Mouse (Mus musculus) forebrain, embryonic 15.5 days (tissue): ENCODE data around the gene Ift88. TPM values are rescaled to one million over a fixed set of nuclear protein-coding genes. Genes with fewer than 3 reads are reported as not detected.

Experiments
- ATAC-seq: fragments of 200-750 bp; cut with Nextera tagmentation; replicated peaks from 2 replicates; pipeline ENCODE4 v1.8.0; 2017; ENCODE audit warnings: mild to moderate bottlenecking, moderate TSS enrichment, moderate library complexity
- H3K27ac ChIP-seq: fragments of 300-500 bp; sonication (generic); replicated peaks from 2 replicates; pipeline ENCODE4 v1.5.1; 2015; ENCODE audit warnings: mild to moderate bottlenecking, inconsistent platforms
- H3K27me3 ChIP-seq: fragments of 300-500 bp; sonication (generic); 2 replicates; pipeline ENCODE4 v1.6.1; 2015; ENCODE audit warnings: inconsistent platforms
- H3K36me3 ChIP-seq: fragments of 300-500 bp; sonication (generic); 2 replicates; pipeline ENCODE4 v1.6.1; 2015; ENCODE audit warnings: mild to moderate bottlenecking, inconsistent platforms
- H3K4me1 ChIP-seq: fragments of 300-500 bp; sonication (generic); 2 replicates; pipeline ENCODE4 v1.6.1; 2015; ENCODE audit warnings: inconsistent platforms
- H3K4me2 ChIP-seq: fragments of 300-500 bp; sonication (generic); replicated peaks from 2 replicates; pipeline ENCODE4 v1.6.1; 2015; ENCODE audit warnings: mild to moderate bottlenecking, inconsistent platforms
- H3K4me3 ChIP-seq: fragments of 300-500 bp; sonication (generic); 2 replicates; pipeline ENCODE4 v1.5.1; 2015; ENCODE audit warnings: mild to moderate bottlenecking, inconsistent platforms
- H3K9ac ChIP-seq: fragments of 300-500 bp; sonication (generic); replicated peaks from 2 replicates; pipeline ENCODE4 v1.6.1; 2015; ENCODE audit warnings: mild to moderate bottlenecking, inconsistent platforms
- H3K9me3 ChIP-seq: fragments of 300-500 bp; sonication (generic); 2 replicates; pipeline ENCODE4 v1.6.1; 2016; ENCODE audit warnings: inconsistent platforms
- WGBS: fragments of 180-500 bp; shearing (Covaris S2); methylation state at CpG from one replicate; pipeline ENCODE4 v1.1.7; 2015; ENCODE audit warnings: mixed read lengths; 5-methylcytosine and 5-hydroxymethylcytosine counted together
- polyA plus RNA-seq: library from polyadenylated mRNA; unstranded; fragments of >200 nt; fragmentation: Nextera tagmentation; extraction: Ambion mirVana; gene quantifications from 2 replicates; pipeline ENCODE4 v1.2.1, GENCODE M21; 2015

The Ift88 gene
- 15.9 TPM in 2 replicates for polyA plus RNA-seq

DNA sequence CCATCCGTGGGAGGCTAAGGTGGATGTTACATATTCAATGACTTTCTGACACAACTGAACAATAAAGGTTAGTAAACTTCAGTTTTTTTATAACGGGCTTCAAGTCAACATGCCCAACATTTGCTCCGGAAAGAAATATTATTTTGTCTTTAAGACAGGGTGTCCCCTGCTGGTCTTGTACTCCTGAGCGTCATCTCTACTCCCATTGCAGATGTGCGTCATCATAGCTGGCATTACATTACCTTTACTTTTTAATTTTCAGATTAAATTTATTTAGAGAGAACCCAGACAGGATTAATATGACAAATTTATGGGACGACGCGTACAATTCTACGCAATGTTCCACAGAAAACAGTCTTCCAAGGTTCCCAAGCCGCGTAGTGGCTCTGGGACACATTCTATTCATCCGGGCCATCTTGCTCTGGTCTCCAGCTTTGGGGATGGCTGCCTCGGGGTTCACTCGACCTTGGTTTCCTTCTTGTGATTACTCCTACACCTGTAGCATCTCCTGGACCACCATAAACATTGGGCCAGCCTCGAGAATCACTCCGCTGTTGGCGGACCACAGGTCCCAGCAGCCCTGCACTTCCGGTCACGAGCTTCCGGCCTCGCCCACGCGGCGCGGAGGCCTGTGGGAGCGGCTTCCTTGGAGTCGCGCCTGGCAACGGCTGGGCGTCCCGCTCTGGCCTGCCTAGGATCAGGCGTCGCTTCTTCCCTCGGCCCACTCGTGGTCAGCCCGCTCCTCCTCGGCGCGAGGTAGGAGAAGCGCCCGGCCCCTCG, at the start of gene Ift88:
TSS of gene Ift88 (plus strand) at position 631 of the 780 bp plus-strand sequence.
- peak within 1 kb of the TSS; percentile 64 for H3K27ac ChIP-seq
- WGBS, result 3% methylated on average over 42 of the region's 42 CpGs
- peak within 1 kb of the TSS; percentile 83 for H3K9ac ChIP-seq
- H3K27me3 ChIP-seq, result no peaks in the 10 kb centered on the region
- no peaks in the 10 kb centered on the region for H3K36me3 ChIP-seq
- H3K4me1 ChIP-seq, result peaks cover 11% of the 10 kb centered on the region; the same call in 1 of the 2 replicates
- peak; percentile 100 for ATAC-seq
- peak within 1 kb of the TSS; percentile 77 for H3K4me2 ChIP-seq
- H3K9me3 ChIP-seq, result no peaks in the 10 kb centered on the region
- H3K4me3 ChIP-seq, result peak within 1 kb of the TSS; percentile 86

DNA sequence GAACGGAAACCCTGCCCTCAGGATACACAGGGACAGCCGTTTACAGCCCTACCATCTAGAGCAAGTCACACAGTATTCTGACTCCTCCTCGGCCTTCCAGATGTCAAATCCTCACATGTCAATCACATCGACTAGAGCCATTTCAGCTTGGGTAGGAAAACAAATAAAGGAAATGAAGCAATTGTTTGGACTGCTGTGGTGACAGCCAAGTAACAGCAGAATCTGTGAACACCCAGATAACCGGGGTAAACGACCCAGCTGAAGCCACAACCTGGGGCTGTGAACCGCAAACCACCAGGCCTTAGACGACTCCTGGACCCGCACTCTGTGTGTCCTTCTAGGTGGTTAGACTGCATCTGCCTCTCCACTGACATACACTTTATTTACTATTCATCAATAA, 48.7 kb upstream of the Ift88 start:
- Histone ChIP-seq H3K36me3 (no peaks in the 10 kb centered on the region), H3K9me3 (no peaks in the 10 kb centered on the region), H3K4me3 (no peak overlapping the region), H3K27me3 (no peaks in the 10 kb centered on the region), H3K4me1 (no peaks in the 10 kb centered on the region), H3K4me2 (no peak overlapping the region), H3K27ac (no peak overlapping the region), H3K9ac (no peak overlapping the region)
- WGBS, result 81% methylated on average over 9 of the region's 9 CpGs
- no peak for ATAC-seq

DNA sequence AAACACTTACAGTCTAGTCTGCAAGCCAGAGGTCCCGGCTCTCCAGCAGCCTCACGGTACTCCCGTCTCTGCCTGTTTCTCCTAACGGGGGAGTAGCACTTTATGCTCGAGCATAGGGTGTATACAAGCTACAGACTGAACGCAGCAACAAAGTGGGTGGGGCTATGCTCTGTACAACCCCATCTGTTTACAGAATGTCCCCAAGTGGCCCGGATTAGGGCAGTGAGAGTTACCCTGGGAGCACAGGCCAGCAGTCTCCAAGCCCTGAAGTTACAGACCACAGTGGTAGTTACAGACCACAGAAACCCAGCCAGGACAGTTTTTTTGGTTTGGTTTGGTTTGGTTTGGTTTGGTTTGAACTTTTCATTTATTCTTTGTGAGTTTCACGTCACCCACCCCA, 47.8 kb upstream of the Ift88 start:
- Histone ChIP-seq H3K4me3 (no peak overlapping the region), H3K27ac (no peak overlapping the region), H3K36me3 (no peaks in the 10 kb centered on the region), H3K27me3 (no peaks in the 10 kb centered on the region), H3K4me2 (no peak overlapping the region), H3K4me1 (no peaks in the 10 kb centered on the region), H3K9me3 (no peaks in the 10 kb centered on the region), H3K9ac (no peak overlapping the region)
- no peak for ATAC-seq
- 73% methylated on average over 8 of the region's 8 CpGs for WGBS

DNA sequence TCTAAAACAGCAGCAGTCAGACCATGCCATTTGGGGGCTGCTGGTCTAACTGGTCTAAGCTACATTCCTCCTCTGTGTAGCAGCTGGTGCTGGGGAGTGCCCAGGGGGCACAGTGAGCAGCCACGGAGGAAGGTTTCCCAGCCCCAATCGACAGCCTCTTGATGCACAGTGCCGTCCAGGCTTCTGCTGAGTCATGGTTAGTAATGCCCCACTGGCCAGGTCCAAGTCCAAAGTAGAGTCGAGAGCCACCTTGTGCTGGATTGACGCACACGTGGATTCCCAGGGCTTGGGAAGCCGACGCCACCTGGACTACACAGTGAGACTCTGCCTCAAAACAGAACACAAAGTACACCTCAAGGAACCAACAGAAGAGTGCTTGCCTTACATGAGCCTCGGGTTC, 46.9 kb upstream of the Ift88 start:
- Histone ChIP-seq H3K9me3 (no peaks in the 10 kb centered on the region), H3K9ac (no peak overlapping the region), H3K4me2 (no peak overlapping the region), H3K36me3 (no peaks in the 10 kb centered on the region), H3K27ac (no peak overlapping the region), H3K27me3 (no peaks in the 10 kb centered on the region), H3K4me3 (no peak overlapping the region), H3K4me1 (no peaks in the 10 kb centered on the region)
- WGBS, result 84% methylated on average over 9 of the region's 9 CpGs
- ATAC-seq, result no peak

DNA sequence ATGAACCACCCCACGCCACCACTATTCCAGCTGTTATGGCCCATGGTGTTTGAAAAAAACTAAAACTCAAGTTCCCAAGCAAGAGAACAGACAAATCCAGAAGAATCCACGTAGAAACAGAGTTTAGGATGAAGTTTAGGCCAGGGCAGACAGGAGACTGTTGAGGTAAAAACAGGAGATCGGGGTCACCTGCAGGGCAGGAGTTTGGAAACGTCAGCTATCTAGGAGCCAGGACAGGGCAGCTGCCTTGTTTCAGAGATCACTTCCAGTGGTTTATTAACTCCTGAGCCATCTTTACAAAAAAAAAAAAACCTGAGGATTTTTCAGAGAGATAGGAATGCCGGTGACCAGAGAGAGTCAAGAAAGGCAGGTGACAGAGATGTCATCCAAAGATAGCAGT, 46.3 kb upstream of the Ift88 start:
- no peak overlapping the region for H3K4me3 ChIP-seq
- no peak for ATAC-seq
- no peak overlapping the region for H3K27ac ChIP-seq
- H3K9me3 ChIP-seq, result no peaks in the 10 kb centered on the region
- H3K4me2 ChIP-seq, result no peak overlapping the region
- H3K4me1 ChIP-seq, result no peaks in the 10 kb centered on the region
- no peaks in the 10 kb centered on the region for H3K27me3 ChIP-seq
- H3K36me3 ChIP-seq, result no peaks in the 10 kb centered on the region
- WGBS, result 90% methylated on average over 5 of the region's 5 CpGs
- H3K9ac ChIP-seq, result no peak overlapping the region

DNA sequence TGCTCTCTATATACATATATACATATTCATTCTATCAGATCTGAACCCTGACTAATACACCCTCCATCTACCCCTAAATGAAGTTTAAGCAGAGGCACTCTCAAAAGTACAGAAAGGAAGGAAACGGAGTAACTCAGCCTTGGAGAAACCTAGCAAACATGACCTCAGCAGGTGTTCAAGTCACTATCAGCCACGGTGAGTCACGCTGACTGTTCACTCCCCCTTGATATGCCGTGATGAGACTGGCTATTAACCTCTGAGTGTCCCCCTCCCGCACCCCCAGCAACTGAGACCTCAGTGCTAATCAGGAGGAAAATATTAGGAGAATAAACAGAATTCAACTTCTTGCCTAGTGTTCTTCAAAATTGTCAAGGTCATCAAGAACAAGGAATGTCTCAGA, 38.2 kb upstream of the Ift88 start:
- WGBS, result 93% methylated on average over 5 of the region's 5 CpGs
- Histone ChIP-seq H3K27ac (no peak overlapping the region), H3K9me3 (no peaks in the 10 kb centered on the region), H3K4me1 (no peaks in the 10 kb centered on the region), H3K27me3 (no peaks in the 10 kb centered on the region), H3K4me2 (no peak overlapping the region), H3K36me3 (no peaks in the 10 kb centered on the region), H3K4me3 (no peak overlapping the region), H3K9ac (no peak overlapping the region)
- ATAC-seq, result no peak

DNA sequence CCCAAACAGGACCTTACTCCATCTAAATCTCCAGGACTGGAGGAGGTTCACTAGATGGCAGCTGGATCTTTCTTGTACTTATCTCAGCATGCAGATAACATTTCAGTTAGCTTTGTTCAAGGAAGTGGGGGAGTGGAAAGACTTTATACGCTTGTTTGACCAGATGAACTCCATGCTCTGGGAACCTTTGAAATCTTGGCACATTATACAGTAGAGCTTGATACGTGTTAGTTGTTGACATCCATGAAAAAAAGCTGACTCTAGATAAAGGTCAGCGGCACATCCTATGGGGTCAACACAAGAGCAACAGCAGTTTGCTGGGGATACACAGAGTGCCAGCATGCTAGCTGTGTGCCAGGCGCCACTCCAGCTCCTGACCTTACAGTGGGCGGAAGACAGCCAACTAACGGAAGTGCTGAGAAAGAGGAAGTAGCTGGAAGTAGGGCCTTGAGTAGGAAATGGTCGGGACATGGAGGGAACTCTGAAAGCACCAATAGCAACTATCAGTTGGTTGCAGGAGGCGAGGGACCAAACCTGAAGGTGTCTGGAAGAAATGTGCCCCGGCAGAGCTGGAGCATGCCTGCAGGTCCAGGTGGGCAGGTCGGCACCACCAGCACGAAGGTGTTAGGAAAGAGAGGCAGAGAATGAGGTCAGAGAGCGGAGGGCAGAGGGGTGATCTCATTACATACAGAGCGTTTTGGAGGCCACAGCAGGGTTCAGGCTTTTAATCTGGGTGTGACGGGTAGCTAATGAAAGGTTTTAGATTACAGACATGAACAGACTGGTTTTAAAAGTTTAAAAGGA, 36.9 kb upstream of the Ift88 start:
- WGBS, result 70% methylated on average over 14 of the region's 14 CpGs
- H3K36me3 ChIP-seq, result no peaks in the 10 kb centered on the region
- no peaks in the 10 kb centered on the region for H3K9me3 ChIP-seq
- no peaks in the 10 kb centered on the region for H3K27me3 ChIP-seq
- ATAC-seq, result no peak
- no peak overlapping the region for H3K4me3 ChIP-seq
- H3K27ac ChIP-seq, result no peak overlapping the region
- H3K9ac ChIP-seq, result no peak overlapping the region
- H3K4me2 ChIP-seq, result no peak overlapping the region
- H3K4me1 ChIP-seq, result no peaks in the 10 kb centered on the region

DNA sequence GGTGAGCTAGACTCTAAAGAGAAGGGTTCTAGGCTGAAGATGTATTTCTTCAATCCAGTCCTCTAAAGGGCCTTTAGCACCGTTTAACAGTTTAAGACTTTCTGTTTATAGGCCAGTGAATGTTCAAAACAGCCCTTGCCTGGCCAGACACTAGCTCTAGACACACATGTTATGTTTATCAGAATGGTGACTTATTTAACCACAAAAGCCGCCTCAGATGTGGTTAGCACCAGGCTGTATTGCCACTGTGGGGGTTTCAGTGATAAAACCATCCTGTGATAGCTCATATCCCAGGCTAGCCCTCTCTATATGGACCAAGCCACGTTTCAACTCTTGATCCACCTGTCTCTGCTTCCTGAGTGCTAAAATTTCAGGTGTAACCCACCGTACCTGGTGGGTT, 32.2 kb upstream of the Ift88 start:
- 76% methylated on average over 4 of the region's 4 CpGs for WGBS

DNA sequence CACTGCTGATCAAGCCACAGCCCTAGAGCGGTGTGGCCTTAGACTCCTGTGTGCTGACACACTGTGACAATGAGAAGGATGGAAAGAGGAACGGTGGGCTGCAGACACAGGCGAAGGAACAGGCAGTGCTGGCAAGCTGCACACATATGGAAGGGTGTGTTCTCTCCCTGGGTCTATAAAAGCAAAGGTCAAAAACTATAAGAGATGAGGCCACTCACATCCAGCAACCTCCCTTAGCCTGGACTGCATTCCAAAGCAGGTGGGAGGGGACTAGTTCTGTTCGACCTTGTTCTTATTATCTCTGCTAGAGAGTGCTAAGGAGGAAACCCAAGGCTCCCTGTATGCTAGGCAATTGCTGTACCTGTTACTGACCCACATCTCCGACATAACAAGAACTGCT, 31.6 kb upstream of the Ift88 start:
- Histone ChIP-seq H3K36me3 (no peaks in the 10 kb centered on the region), H3K9me3 (no peaks in the 10 kb centered on the region), H3K4me3 (no peak overlapping the region), H3K27me3 (no peaks in the 10 kb centered on the region), H3K4me2 (no peak overlapping the region), H3K9ac (no peak overlapping the region), H3K27ac (no peak overlapping the region), H3K4me1 (no peaks in the 10 kb centered on the region)
- 71% methylated on average over 5 of the region's 5 CpGs for WGBS
- no peak for ATAC-seq

More for the DNA sequence above, 32.2 kb upstream of the Ift88 start:
- Histone ChIP-seq H3K36me3 (no peaks in the 10 kb centered on the region), H3K27ac (no peak overlapping the region), H3K4me3 (no peak overlapping the region), H3K4me2 (no peak overlapping the region), H3K9ac (no peak overlapping the region), H3K4me1 (no peaks in the 10 kb centered on the region), H3K27me3 (no peaks in the 10 kb centered on the region), H3K9me3 (no peaks in the 10 kb centered on the region)
- no peak for ATAC-seq

DNA sequence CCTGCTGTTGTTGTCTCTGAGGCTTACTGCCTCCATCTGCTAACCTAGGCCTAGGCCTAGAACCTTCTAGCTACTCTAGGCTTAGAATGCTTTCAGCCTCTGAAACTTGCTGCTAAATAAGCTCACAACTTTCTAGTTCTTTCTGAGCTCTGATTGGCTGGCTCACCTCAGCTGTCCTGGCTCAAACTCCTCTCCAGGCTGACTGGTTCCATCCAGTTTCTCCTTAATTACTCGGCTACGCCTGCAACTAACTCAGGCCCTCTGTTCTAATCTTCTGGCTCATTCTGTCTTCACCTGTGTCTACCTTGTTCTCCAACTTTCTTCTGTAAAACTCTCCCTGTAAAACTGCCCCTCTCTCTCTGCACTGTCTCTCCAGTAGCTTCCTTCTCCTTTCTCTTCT, 28.4 kb upstream of the Ift88 start:
- Histone ChIP-seq H3K4me1 (peaks cover 7% of the 10 kb centered on the region), H3K9me3 (no peaks in the 10 kb centered on the region), H3K4me2 (no peak overlapping the region), H3K4me3 (no peak overlapping the region), H3K9ac (no peak overlapping the region), H3K36me3 (no peaks in the 10 kb centered on the region), H3K27ac (no peak overlapping the region), H3K27me3 (0 out of 2 replicates have a peak, but pooled peaks cover 4% of the 10 kb centered on the region)
- no peak for ATAC-seq
- WGBS, result 91% methylated on average over 2 of the region's 2 CpGs

DNA sequence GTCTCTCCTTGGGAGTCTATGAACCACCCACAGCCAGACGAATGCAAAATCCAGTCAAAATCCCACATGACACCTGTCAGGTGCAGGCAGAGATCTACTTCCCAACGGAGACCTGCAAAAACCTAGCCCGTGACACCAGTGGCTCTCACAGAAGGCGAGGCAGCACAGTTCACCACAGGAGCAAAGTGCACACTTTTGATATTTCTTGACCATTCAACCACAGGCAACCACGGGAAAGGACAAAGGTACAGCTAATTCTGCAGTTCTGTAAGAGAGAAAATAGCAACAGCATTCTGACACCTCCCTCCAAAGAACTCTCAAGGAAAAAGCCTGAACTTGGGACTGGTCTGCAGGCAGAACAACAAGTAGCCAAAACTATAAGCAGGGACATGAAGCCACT, 26.6 kb upstream of the Ift88 start:
- no peak overlapping the region for H3K4me3 ChIP-seq
- WGBS, result 89% methylated on average over 5 of the region's 5 CpGs
- no peak for ATAC-seq
- H3K36me3 ChIP-seq, result no peaks in the 10 kb centered on the region
- no peak overlapping the region for H3K27ac ChIP-seq
- no peaks in the 10 kb centered on the region for H3K9me3 ChIP-seq
- 0 out of 2 replicates have a peak, but pooled peaks cover 4% of the 10 kb centered on the region for H3K27me3 ChIP-seq
- H3K9ac ChIP-seq, result no peak overlapping the region
- no peak overlapping the region for H3K4me2 ChIP-seq
- peaks cover 7% of the 10 kb centered on the region for H3K4me1 ChIP-seq

DNA sequence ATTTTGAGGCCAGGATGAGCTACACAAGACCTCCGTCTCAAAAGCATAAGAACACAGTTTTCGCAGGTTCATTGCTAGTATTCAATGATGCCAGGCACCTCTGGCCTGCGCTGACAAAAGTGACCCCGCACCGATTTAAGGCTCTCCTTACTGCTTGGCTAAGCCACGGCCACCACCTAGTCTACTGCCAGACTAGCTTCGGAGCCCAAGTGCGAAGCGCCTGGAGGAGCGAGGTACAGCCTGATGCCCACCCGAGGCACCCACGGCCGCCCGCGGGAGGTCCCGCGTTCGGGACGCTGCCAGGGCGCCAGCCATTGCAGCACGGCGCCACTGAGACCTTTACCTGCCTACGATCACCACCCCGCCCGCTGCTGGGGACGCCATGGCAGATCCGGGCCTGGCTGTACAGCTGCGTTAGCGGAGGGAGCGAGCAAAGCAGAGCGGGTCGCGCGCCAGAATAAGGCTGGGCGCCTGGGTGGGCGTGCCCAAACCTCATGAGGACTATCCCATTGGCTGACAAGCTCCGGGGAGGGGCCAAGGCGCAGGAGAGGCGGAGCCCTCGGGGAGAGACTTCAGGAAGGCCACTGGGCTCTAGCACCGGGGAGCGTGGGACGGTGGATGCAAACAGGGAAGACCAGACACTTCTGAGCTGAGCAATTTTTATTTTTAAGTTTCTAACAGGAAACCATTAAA, 25.7 kb upstream of the Ift88 start, which contains the start of gene Cryl1:
TSS of gene Cryl1 (minus strand) at position 465 of the 693 bp plus-strand sequence.
- ATAC-seq, result peak; percentile 100
- Histone ChIP-seq H3K4me3 (peak within 1 kb of the TSS; percentile 75), H3K27ac (no peak within 1 kb of the TSS), H3K9me3 (no peaks in the 10 kb centered on the region), H3K27me3 (0 out of 2 replicates have a peak, but pooled peaks cover 4% of the 10 kb centered on the region), H3K4me1 (peaks cover 7% of the 10 kb centered on the region), H3K36me3 (no peaks in the 10 kb centered on the region), H3K4me2 (peak within 1 kb of the TSS; percentile 74), H3K9ac (peak within 1 kb of the TSS; percentile 71)
- 2% methylated on average over 43 of the region's 43 CpGs for WGBS
